Mouse (Mus musculus): ENCODE results near the gene Bcl10. TPM values are rescaled to one million over a fixed set of nuclear protein-coding genes. Genes with fewer than 3 reads are reported as not detected.

The Bcl10 gene
- total and polyA plus RNA-seq, 2 experiments from 2014 or later: 16.1 to 32.7 TPM

GRCm38 (mm10) chr3:145966806-145967205, 44.2 kb downstream of the Bcl10 start:
- no peaks in the 10 kb centered on the region for H3K36me3 ChIP-seq (replicated peaks; ENCODE audit: control insufficient read depth, insufficient read depth, low read length)
- H3K27ac ChIP-seq (ENCODE audit: low read depth): peak overlapping the region; percentile 96
- no peaks in the 10 kb centered on the region for H3K27me3 ChIP-seq (ENCODE audit: control insufficient read depth, insufficient read depth, low read length)
- peak; percentile 89 for DNase-seq (ENCODE audit: low spot score)
- no peak overlapping the region for H3K9ac ChIP-seq (replicated peaks; ENCODE audit: low read depth, low read length)
- H3K4me3 ChIP-seq (ENCODE audit: low read depth, low read length): no peak overlapping the region
- peak; percentile 74 for ATAC-seq (ENCODE audit: insufficient read depth, low read depth)
- 33% methylated on average over 5 of the region's 5 CpGs for WGBS
- no peak overlapping the region for H3K4me2 ChIP-seq (ENCODE audit: low read depth, low read length)
- H3K9me3 ChIP-seq (replicated peaks; ENCODE audit: control insufficient read depth, low read length): no peaks in the 10 kb centered on the region
- peaks cover 44% of the 10 kb centered on the region for H3K4me1 ChIP-seq (ENCODE audit: control insufficient read depth, insufficient read depth)
- TF ChIP-seq CTCF (IDR thresholded peaks at IDR 0.05; ENCODE audit: low read depth) (no peak), EP300 (IDR thresholded peaks at IDR 0.05; ENCODE audit: low read depth) (peak; percentile 88)

GRCm38 (mm10) chr3:145969031-145969501, 46.5 kb downstream of the Bcl10 start:
- Histone ChIP-seq H3K4me2 (ENCODE audit: low read depth, low read length) (peak overlapping the region; percentile 6; the same call in 1 of the 2 replicates), H3K4me1 (ENCODE audit: control insufficient read depth, insufficient read depth) (peaks cover 36% of the 10 kb centered on the region), H3K27ac (ENCODE audit: low read depth) (peak overlapping the region; percentile 47; the same call in 1 of the 2 replicates), H3K27me3 (ENCODE audit: control insufficient read depth, insufficient read depth, low read length) (no peaks in the 10 kb centered on the region), H3K9me3 (replicated peaks; ENCODE audit: control insufficient read depth, low read length) (peaks cover 2% of the 10 kb centered on the region; the same call in 1 of the 2 replicates), H3K4me3 (ENCODE audit: low read depth, low read length) (no peak overlapping the region), H3K36me3 (replicated peaks; ENCODE audit: control insufficient read depth, insufficient read depth, low read length) (no peaks in the 10 kb centered on the region), H3K9ac (replicated peaks; ENCODE audit: low read depth, low read length) (no peak overlapping the region)
- no peak for ATAC-seq (ENCODE audit: insufficient read depth, low read depth)
- whole genome bisulfite sequencing: 46% methylated on average over 14 of the region's 14 CpGs
- no peak for DNase-seq (ENCODE audit: low spot score)
- TF ChIP-seq EP300 (IDR thresholded peaks at IDR 0.05; ENCODE audit: low read depth): no peak
- no peak for TF ChIP-seq CTCF (IDR thresholded peaks at IDR 0.05; ENCODE audit: low read depth)

GRCm38 (mm10) chr3:145971501-145971900, 48.9 kb downstream of the Bcl10 start:
- Histone ChIP-seq H3K9me3 (replicated peaks; ENCODE audit: control insufficient read depth, low read length) (peaks cover 10% of the 10 kb centered on the region; the same call in 1 of the 2 replicates), H3K9ac (replicated peaks; ENCODE audit: low read depth, low read length) (no peak overlapping the region), H3K27ac (ENCODE audit: low read depth) (peak overlapping the region; percentile 77), H3K4me2 (ENCODE audit: low read depth, low read length) (no peak overlapping the region), H3K4me3 (ENCODE audit: low read depth, low read length) (no peak overlapping the region), H3K4me1 (ENCODE audit: control insufficient read depth, insufficient read depth) (peaks cover 22% of the 10 kb centered on the region), H3K27me3 (ENCODE audit: control insufficient read depth, insufficient read depth, low read length) (no peaks in the 10 kb centered on the region), H3K36me3 (replicated peaks; ENCODE audit: control insufficient read depth, insufficient read depth, low read length) (no peaks in the 10 kb centered on the region)
- DNase-seq (ENCODE audit: low spot score): no peak
- no peak for ATAC-seq (ENCODE audit: insufficient read depth, low read depth)
- 33% methylated on average over 10 of the region's 10 CpGs for WGBS
- TF ChIP-seq CTCF (IDR thresholded peaks at IDR 0.05; ENCODE audit: low read depth) (no peak), EP300 (IDR thresholded peaks at IDR 0.05; ENCODE audit: low read depth) (no peak)

GRCm38 (mm10) chr3:145974986-145975385, 52.4 kb downstream of the Bcl10 start:
- Histone ChIP-seq H3K36me3 (replicated peaks; ENCODE audit: control insufficient read depth, insufficient read depth, low read length) (no peaks in the 10 kb centered on the region), H3K9me3 (replicated peaks; ENCODE audit: control insufficient read depth, low read length) (peaks cover 10% of the 10 kb centered on the region; the same call in 1 of the 2 replicates), H3K27ac (ENCODE audit: low read depth) (no peak overlapping the region), H3K4me1 (ENCODE audit: control insufficient read depth, insufficient read depth) (peaks cover 13% of the 10 kb centered on the region), H3K27me3 (ENCODE audit: control insufficient read depth, insufficient read depth, low read length) (no peaks in the 10 kb centered on the region), H3K4me3 (ENCODE audit: low read depth, low read length) (no peak overlapping the region), H3K9ac (replicated peaks; ENCODE audit: low read depth, low read length) (no peak overlapping the region), H3K4me2 (ENCODE audit: low read depth, low read length) (no peak overlapping the region)
- no peak for DNase-seq (ENCODE audit: low spot score)
- TF ChIP-seq EP300 (IDR thresholded peaks at IDR 0.05; ENCODE audit: low read depth) (no peak), CTCF (IDR thresholded peaks at IDR 0.05; ENCODE audit: low read depth) (no peak)
- 80% methylated on average over 7 of the region's 7 CpGs for WGBS
- no peak for ATAC-seq (ENCODE audit: insufficient read depth, low read depth)

Other genes with a start within 250 kb of the Bcl10 start
- 12.3 and 12.4 TPM in 2 replicates for gene Ddah1, start 164.1 kb upstream of the Bcl10 start, total RNA-seq (2014; rRNA removed; ENCODE audit: low replicate concordance)
- gene Ddah1, start 164.1 kb upstream of the Bcl10 start, polyA plus RNA-seq (2015; fragmentation: Nextera tagmentation; extraction: Ambion mirVana): 8.1 and 9.4 TPM in 2 replicates
- 9.1 and 12.3 TPM in 2 replicates for gene 2410004B18Rik, start 15.2 kb downstream of the Bcl10 start, total RNA-seq (2014; rRNA removed; ENCODE audit: low replicate concordance)
- gene 2410004B18Rik, start 15.2 kb downstream of the Bcl10 start, polyA plus RNA-seq (2015; fragmentation: Nextera tagmentation; extraction: Ambion mirVana): 35.9 and 37.6 TPM in 2 replicates
- 42.0 and 47.1 TPM in 2 replicates for gene Syde2, start 65.1 kb downstream of the Bcl10 start, total RNA-seq (2014; rRNA removed; ENCODE audit: low replicate concordance)
- gene Syde2, start 65.1 kb downstream of the Bcl10 start, polyA plus RNA-seq (2015; fragmentation: Nextera tagmentation; extraction: Ambion mirVana): 10.1 and 10.5 TPM in 2 replicates
- not detected in 2 replicates for gene Wdr63, start 185.3 kb downstream of the Bcl10 start, total RNA-seq (2014; rRNA removed; ENCODE audit: low replicate concordance)
- 0.12 TPM in 1 of 2 replicates, not detected in the other for gene Wdr63, start 185.3 kb downstream of the Bcl10 start, polyA plus RNA-seq (2015; fragmentation: Nextera tagmentation; extraction: Ambion mirVana)
- 0.04 TPM in 1 of 2 replicates, not detected in the other for gene Mcoln3, start 194.6 kb downstream of the Bcl10 start, total RNA-seq (2014; rRNA removed; ENCODE audit: low replicate concordance)
- 0.19 and 0.20 TPM in 2 replicates for gene Mcoln3, start 194.6 kb downstream of the Bcl10 start, polyA plus RNA-seq (2015; fragmentation: Nextera tagmentation; extraction: Ambion mirVana)
- gene Mcoln2, start 227.0 kb downstream of the Bcl10 start, total RNA-seq (2014; rRNA removed; ENCODE audit: low replicate concordance): not detected in 2 replicates
- 0.14 and 0.21 TPM in 2 replicates for gene Mcoln2, start 227.0 kb downstream of the Bcl10 start, polyA plus RNA-seq (2015; fragmentation: Nextera tagmentation; extraction: Ambion mirVana)

Data from heart, postnatal 0 days (tissue).